Mouse (Mus musculus) cortical plate, adult 2 months (tissue): ENCODE results near the gene Doc2b. TPM values are rescaled to one million over a fixed set of nuclear protein-coding genes. Genes with fewer than 3 reads are reported as not detected.
A peak's percentile ranks its signal among the peaks of the same experiment; 100 is the strongest.

Experiments
- H3K27ac ChIP-seq: fragments of 200-500 bp; 2 replicates; pipeline ENCODE4 v1.5.1; 2012; ENCODE audit warnings: low read length, control low read depth, inconsistent platforms; ENCODE audit not compliant: insufficient read depth
- H3K4me1 ChIP-seq: fragments of 200-500 bp; 2 replicates; pipeline ENCODE4 v1.6.1; 2011; ENCODE audit warnings: low read length; ENCODE audit not compliant: control insufficient read depth, insufficient read depth
- H3K4me3 ChIP-seq: fragments of 200-500 bp; 2 replicates; pipeline ENCODE4 v1.5.1; 2011; ENCODE audit warnings: mild to moderate bottlenecking, low read length, control low read depth; ENCODE audit not compliant: insufficient read depth
- CTCF ChIP-seq: fragments of 200-500 bp; IDR thresholded peaks from 2 replicates; pipeline ENCODE4 v1.5.1; 2011; ENCODE audit warnings: mild to moderate bottlenecking, control low read depth, low read length; ENCODE audit not compliant: insufficient read depth; ENCODE audit errors: extremely low read depth
- POLR2A ChIP-seq: fragments of 200-500 bp; IDR thresholded peaks from 2 replicates; pipeline ENCODE4 v1.6.1; 2011; ENCODE audit warnings: mild to moderate bottlenecking, low read length, control low read depth; ENCODE audit not compliant: insufficient read depth; ENCODE audit errors: extremely low read depth
- polyA plus RNA-seq: library from polyadenylated mRNA; depleted of rRNA; stranded (reverse); fragments of >200 nt; gene quantifications from 2 replicates; pipeline ENCODE4 v1.2.3, GENCODE M21; 2012; rRNA removed

The Doc2b gene
- 7.9 and 11.7 TPM in 2 replicates for polyA plus RNA-seq

DNA sequence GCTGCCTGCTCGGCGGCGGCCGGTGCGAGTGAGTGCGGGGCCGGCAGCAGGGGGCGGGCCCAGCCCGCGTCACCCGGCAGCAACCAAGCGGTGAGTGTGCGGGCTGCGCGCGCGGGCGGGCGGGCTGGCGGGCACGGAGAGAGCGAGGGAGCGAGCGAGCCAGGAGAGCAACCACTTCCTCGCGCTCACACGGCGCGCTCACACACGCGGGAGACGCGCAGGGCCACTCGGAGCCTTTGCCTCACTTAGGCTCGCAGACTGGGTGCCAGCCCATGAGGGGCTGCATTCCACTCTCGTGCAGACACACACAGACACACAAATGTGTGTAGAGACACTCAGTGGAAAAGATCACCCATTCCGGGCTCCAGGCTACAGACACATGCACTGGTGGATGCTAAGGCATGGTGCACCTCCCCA, at the start of gene Doc2b:
Doc2b (minus strand) TSS at position 21 of the 417 bp plus-strand sequence.
- H3K4me1 ChIP-seq: no peaks in the 10 kb centered on the region
- H3K27ac ChIP-seq: no peak within 1 kb of the TSS
- TF ChIP-seq POLR2A (no peak), CTCF (no peak)
- peak within 1 kb of the TSS; percentile 21 for H3K4me3 ChIP-seq

DNA sequence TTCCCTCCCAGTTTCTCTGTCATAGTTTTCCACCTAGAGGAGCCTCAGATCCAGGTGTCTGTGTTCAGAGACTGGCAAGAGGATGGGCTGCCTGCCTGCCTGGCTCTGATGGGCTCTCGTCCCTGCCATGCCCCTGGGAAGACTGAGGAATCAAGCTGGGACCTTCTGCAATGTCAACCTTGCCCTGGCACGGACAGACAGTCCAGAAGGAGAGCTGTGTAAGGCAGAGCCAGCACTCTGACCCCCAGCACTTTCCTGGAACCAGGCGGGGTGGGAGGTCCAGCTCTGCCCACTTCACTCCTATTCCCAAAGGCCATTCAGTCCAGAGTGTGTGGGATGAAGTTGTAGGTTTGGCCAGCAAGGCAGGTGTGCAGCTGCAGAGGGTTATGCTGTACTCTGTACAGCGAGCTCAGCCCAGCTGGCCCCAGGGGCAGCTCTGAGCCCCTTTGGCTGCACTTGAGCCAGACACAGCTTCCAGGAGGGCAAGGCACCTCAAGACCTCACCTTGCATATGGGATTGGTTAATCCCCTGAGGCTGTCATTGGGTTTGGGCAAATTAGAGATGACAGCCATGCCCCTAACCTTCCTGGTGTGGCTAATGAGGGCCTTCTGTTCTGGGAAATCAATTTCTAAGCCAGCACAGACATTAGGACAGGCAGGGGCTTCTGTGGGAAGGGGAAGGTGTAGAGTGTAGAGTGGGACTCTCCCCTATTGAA, 47.2 kb upstream of the Doc2b start:
- TF ChIP-seq POLR2A (no peak), CTCF (no peak)
- H3K4me1 ChIP-seq: peaks cover 12% of the 10 kb centered on the region
- no peak overlapping the region for H3K4me3 ChIP-seq
- no peak overlapping the region for H3K27ac ChIP-seq

DNA sequence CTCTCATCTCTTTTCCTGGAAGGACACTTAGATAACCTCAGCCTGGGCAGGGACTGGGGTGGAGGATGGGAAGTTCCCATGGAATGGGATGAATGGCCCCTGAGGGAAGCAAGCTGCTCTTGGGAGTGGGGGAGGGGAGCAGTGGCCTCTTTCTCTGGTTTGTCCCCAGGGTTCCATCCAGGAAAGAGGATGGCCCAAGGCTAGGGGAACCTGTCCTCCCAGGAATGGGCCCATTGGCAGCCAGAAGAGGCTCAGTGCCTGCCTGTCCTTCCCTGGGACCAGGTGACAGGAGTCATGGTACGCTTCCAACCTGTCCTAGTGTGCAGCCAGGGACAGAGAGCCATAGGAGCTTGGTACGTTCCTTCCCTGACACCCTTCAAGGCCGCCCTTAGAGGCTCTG, 45.7 kb upstream of the Doc2b start:
- Histone ChIP-seq H3K4me1 (peaks cover 12% of the 10 kb centered on the region), H3K4me3 (no peak overlapping the region), H3K27ac (no peak overlapping the region)
- TF ChIP-seq POLR2A (no peak), CTCF (no peak)

DNA sequence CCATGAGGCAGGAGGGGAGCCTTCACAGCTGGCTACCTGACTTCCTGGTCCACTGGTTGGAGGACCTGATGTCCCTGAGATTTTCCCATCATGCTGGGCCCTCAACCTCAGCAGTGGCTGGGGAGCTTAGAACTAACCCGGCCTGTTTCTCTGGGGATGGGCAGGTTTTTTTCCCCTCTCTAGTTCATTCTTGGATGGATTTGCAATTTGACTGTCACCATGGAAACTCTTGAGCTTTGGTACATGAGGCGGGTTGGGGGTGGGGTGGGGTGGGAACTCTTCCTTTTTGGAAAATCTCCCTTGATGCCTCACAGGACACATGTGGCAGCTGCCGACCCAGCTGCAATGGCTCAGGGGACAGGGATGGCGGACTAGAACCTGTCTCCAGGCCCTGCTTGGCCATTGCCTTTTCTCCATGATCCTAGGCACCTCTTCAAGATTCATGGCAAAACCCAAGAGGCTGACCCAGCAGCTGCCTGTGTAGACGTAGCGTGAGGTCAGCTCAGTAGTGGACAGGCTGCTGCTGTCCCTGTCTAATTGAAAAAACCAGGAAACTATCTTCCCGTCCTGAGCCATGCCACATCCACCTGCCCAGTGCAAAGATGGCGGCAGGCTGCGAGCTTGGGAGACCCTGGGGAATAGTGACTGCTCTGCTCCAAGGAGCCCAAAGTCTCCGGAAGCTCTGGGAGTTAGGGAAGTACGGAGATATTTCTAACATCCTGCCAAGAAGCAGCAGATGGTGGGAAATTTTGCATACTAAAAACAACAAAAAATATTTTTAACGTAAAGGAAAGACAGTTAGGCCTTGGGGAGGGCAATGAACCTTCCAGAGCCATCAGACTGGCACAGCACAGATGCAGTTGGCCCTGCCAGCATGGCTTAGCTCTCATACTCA, 43.9 kb upstream of the Doc2b start:
- Histone ChIP-seq H3K4me1 (peaks cover 8% of the 10 kb centered on the region), H3K4me3 (no peak overlapping the region), H3K27ac (no peak overlapping the region)
- TF ChIP-seq POLR2A: no peak
- TF ChIP-seq CTCF: no peak

DNA sequence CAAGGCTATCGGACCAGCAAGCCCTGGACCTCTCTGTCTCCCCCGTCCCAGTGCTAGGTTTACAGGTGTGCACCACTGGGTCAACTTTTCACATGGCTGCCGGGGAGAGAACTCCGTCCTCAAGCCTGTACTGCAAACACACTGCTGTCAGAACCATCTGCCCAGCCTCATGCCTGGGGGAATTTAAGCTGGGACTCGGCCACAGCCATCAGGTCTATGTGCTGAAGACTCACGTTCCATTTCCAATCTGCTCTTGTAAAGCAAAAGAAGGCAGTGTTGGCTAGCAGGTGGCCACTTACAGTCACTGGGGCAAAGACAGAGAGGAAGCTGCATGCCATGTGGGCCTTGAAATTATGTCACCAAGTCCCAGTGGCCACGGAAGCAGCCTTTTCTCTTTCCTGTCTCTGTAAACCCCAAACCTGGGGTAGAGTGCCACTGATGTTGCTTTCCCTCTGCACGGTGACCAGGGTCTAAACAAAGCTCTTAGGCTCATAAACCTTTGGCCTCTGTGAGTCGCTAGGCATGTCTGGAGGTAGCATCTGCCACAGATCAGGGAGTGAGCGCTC, 43.1 kb upstream of the Doc2b start:
- TF ChIP-seq POLR2A (no peak), CTCF (no peak)
- Histone ChIP-seq H3K27ac (no peak overlapping the region), H3K4me3 (no peak overlapping the region), H3K4me1 (peaks cover 8% of the 10 kb centered on the region)

DNA sequence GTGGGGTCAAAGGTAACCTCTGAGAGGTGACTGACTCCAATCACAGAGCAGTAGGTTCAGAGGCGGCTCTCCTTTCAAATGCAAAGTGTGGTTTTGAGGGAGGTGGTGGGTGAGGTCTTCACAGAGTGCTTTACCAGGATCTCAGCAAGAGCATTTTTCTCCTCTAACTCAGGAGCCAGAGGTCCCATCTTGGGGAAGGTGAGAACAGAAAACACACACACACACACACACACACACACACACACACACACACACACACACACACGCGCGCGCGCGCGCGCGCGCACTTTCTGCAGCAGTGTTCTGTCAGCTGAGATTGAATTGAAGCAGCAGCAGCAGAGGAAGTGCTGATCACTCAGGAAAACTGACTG, 40.4 kb upstream of the Doc2b start:
- TF ChIP-seq POLR2A (no peak), CTCF (no peak)
- Histone ChIP-seq H3K4me3 (no peak overlapping the region), H3K4me1 (peaks cover 8% of the 10 kb centered on the region), H3K27ac (no peak overlapping the region)

DNA sequence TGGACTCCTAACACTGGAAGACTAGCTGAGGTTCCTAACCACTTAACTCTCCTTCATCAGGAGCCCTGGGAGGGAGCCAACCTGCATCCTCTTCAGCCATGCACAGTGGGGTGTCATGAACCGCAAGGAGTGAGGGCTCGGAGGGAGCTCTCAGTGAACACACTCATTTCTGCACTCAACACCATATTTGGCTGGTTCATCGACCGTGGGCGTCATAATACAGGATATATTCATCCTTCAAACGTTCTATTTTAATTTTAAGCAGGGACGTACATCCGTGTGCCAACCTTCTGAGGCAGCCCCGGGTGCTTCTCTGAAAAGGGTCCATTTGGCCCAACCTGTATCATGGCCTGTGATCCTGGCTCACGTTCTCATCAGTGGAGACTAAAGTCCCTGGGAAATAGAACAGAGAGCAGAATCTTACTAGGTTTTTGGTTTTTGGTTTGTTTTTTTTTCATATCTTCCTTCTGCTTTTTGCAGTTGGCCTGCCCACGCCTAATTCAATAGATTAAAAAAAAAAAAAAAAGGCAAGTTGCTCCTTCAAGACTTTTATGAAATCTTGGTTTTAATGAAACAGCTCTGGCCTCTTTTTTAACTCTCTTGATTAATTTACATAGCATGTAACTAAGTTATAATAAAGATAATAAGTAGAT, 39.9 kb upstream of the Doc2b start:
- H3K4me3 ChIP-seq: no peak overlapping the region
- peaks cover 8% of the 10 kb centered on the region for H3K4me1 ChIP-seq
- no peak for TF ChIP-seq POLR2A
- H3K27ac ChIP-seq: no peak overlapping the region

DNA sequence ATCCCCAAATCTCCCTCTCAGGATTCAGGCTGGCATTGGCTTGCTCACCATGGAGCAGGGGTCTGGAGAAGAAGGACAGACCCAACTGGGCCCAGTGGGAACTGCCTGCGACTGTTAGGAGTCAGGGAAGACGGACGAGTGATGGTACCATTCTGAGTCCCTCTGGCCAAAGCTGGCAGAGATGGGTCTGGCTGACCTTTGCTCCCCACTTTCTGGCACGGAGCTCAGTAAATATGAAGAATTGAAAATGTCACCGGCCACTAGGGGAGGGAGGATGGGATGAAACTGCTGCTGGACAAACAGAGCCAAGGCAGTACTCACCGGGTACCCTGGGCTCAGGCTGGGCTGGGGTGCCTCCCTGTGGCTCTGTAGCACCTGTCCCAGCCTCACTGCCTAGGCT, 37.2 kb upstream of the Doc2b start:
- Histone ChIP-seq H3K27ac (no peak overlapping the region), H3K4me3 (no peak overlapping the region), H3K4me1 (no peaks in the 10 kb centered on the region)
- no peak for TF ChIP-seq POLR2A
- no peak for TF ChIP-seq CTCF

DNA sequence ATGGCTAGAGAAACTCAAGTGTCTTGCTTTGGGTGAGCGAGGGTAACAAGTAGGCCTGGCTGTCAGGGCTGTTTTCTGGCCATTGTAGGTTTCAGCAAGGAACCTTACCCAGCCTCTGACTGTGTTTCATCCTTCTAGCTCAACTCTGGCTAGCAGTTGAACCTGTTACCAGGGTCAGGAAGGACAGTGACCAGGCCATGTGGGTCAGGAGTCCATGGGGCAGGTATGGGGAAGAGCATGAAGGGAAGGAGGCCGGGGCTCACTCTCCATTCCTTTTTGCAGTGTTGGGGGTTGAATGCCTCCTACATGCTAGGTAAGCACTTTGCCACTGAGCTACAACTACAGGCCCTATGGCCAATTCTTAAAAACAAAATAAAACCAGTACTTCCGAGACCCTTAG, 34.5 kb upstream of the Doc2b start:
- no peaks in the 10 kb centered on the region for H3K4me1 ChIP-seq
- H3K27ac ChIP-seq: no peak overlapping the region
- no peak overlapping the region for H3K4me3 ChIP-seq
- TF ChIP-seq POLR2A (no peak), CTCF (no peak)

DNA sequence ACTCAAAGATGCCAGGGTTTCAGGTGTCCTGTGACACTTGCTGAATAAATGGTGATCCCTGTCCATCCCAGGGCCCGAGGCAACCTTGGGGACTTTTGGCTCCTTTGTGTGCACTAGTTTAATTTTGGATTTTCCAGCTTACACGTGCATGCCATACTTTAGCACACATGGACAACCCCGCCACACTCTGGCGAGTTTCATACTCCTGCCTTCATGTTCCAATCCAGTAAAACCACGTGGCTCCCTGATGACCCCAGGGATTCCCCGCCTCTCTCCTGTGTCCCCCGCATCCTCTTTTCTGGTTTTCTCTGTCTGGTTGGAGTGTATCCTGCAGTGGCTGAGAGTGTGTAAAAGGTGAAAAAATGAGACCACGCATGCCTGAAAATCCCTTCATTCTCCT, 31.6 kb upstream of the Doc2b start:
- no peak overlapping the region for H3K4me3 ChIP-seq
- no peaks in the 10 kb centered on the region for H3K4me1 ChIP-seq
- TF ChIP-seq POLR2A (no peak), CTCF (no peak)
- H3K27ac ChIP-seq: no peak overlapping the region
